Mouse (Mus musculus): Measurements from ENCODE around the gene Akr1c19.
"Not testable (repeated sequence)": the region's sequence is repeated elsewhere in the genome, so short reads cannot be mapped to it uniquely, and the experiment has no call there.

DNA sequence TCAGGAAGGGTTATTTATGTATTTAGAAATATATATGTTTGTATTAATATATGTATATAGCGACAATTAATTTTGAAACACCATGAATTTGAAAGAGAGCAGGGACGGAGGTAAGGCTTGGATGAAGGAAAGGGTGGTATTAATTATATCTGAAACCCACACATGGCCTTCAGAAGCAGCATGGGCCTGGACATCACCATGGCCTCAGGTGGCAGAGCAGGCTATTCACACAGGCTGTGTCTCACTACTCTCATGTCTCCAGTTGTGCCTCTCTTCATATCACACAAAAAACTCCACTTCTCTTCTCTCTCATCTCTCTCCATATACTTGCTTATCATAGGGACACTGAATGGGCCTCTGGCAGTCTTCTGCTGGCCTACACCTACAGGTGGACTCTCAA lies 37.0 kb downstream of the Akr1c19 start:
- TF ChIP-seq POLR2A (IDR thresholded peaks at IDR 0.05; ENCODE audit: low read depth, low read length); CTCF (conservative IDR thresholded peaks at IDR 0.05; ENCODE audit: insufficient read depth, insufficient read length, low read depth, low read length): not testable (repeated sequence)

All from kidney, adult 2 months (tissue).